Mouse (Mus musculus) limb, embryonic 14.5 days (tissue): ENCODE data around the gene Epc2. TPM values are rescaled to one million over a fixed set of nuclear protein-coding genes. Genes with fewer than 3 reads are reported as not detected.

Experiments
- ATAC-seq: fragments of 200-750 bp; cut with Nextera tagmentation; 2 replicates; pipeline ENCODE4 v1.8.0; 2017; ENCODE audit warnings: low read depth, moderate number of reproducible peaks, moderate TSS enrichment; ENCODE audit not compliant: low FRiP score
- DNase-seq: peaks from one replicate; pipeline ENCODE4 v3.0.0-alpha.2; 2015; ENCODE audit warnings: low spot score
- H3K27ac ChIP-seq: fragments of 300-500 bp; sonication (generic); replicated peaks from 2 replicates; pipeline ENCODE4 v1.5.1; 2014; ENCODE audit warnings: low read depth, mild to moderate bottlenecking, low read length, moderate library complexity, mixed read lengths
- H3K27me3 ChIP-seq: fragments of 300-500 bp; sonication (generic); 2 replicates; pipeline ENCODE4 v1.6.1; 2014; ENCODE audit warnings: low read length, mixed read lengths; ENCODE audit not compliant: control insufficient read depth, insufficient read depth
- H3K36me3 ChIP-seq: fragments of 300-500 bp; sonication (generic); 2 replicates; pipeline ENCODE4 v1.6.1; 2014; ENCODE audit warnings: mild to moderate bottlenecking, low read length, moderate library complexity, mixed read lengths; ENCODE audit not compliant: control insufficient read depth, insufficient read depth
- H3K4me1 ChIP-seq: fragments of 300-500 bp; sonication (generic); 2 replicates; pipeline ENCODE4 v1.6.1; 2014; ENCODE audit warnings: antibody characterized with exemption, low read length, mixed read lengths; ENCODE audit not compliant: control insufficient read depth, insufficient read depth
- H3K4me2 ChIP-seq: fragments of 300-500 bp; sonication (generic); replicated peaks from 2 replicates; pipeline ENCODE4 v1.6.1; 2014; ENCODE audit warnings: low read depth, mild to moderate bottlenecking, low read length, moderate library complexity; ENCODE audit not compliant: severe bottlenecking
- H3K4me3 ChIP-seq: fragments of 300-500 bp; sonication (generic); replicated peaks from 2 replicates; pipeline ENCODE4 v1.5.1; 2014; ENCODE audit warnings: low read length
- H3K9ac ChIP-seq: fragments of 300-500 bp; sonication (generic); 2 replicates; pipeline ENCODE4 v1.6.1; 2014; ENCODE audit warnings: mild to moderate bottlenecking, low read depth, low read length, moderate library complexity; ENCODE audit not compliant: severe bottlenecking
- H3K9me3 ChIP-seq: fragments of 300-500 bp; sonication (generic); 2 replicates; pipeline ENCODE4 v1.6.1; 2016; ENCODE audit warnings: low read length; ENCODE audit not compliant: control insufficient read depth
- POLR2A ChIP-seq: fragments of 200-500 bp; IDR thresholded peaks from 2 replicates; pipeline ENCODE4 v1.8.0; 2012; ENCODE audit warnings: inconsistent platforms, mild to moderate bottlenecking, moderate library complexity, borderline replicate concordance; ENCODE audit not compliant: insufficient read depth, insufficient read length; ENCODE audit errors: extremely low read depth
- WGBS: fragments of 180-500 bp; shearing (Covaris S2); extraction: QIAGEN DNeasy Blood & Tissue Kit; methylation state at CpG from one replicate; pipeline ENCODE4 v1.1.7; 2014; 5-methylcytosine and 5-hydroxymethylcytosine counted together
- polyA plus RNA-seq, 2 experiments: library from polyadenylated mRNA; depleted of rRNA in 1 of 2; stranded (reverse) in 1 of 2; unstranded in 1 of 2; fragments of >200 nt; fragmentation: Nextera tagmentation in 1 of 2; extraction: Ambion mirVana in 1 of 2; gene quantifications; 2 replicates each; pipeline versions ENCODE4 v1.2.1 to v1.2.3; 2012 to 2014

The Epc2 gene
- polyA plus RNA-seq, 2 experiments: 11.5 to 17.8 TPM

- no peak overlapping the region for H3K4me2 ChIP-seq
- 95% methylated on average over 3 of the region's 3 CpGs for WGBS
- ATAC-seq: no peak
Observed at GRCm38 (mm10) chr2:49573282-49573681, 122.0 kb downstream of the Epc2 start.

GRCm38 (mm10) chr2:49580585-49580984, 129.3 kb downstream of the Epc2 start:
- H3K4me3 ChIP-seq: no peak overlapping the region
- no peak for TF ChIP-seq POLR2A
- 85% methylated on average over 3 of the region's 3 CpGs for WGBS
- no peak overlapping the region for H3K4me2 ChIP-seq
- H3K4me1 ChIP-seq: no peaks in the 10 kb centered on the region
- no peak for ATAC-seq
- DNase-seq: no peak
- no peak overlapping the region for H3K27ac ChIP-seq
- no peaks in the 10 kb centered on the region for H3K9me3 ChIP-seq
- H3K36me3 ChIP-seq: no peaks in the 10 kb centered on the region
- H3K9ac ChIP-seq: no peak overlapping the region
- H3K27me3 ChIP-seq: no peaks in the 10 kb centered on the region

More at GRCm38 (mm10) chr2:49573282-49573681, 122.0 kb downstream of the Epc2 start:
- no peaks in the 10 kb centered on the region for H3K27me3 ChIP-seq
- no peaks in the 10 kb centered on the region for H3K36me3 ChIP-seq
- no peak overlapping the region for H3K9ac ChIP-seq
- H3K4me3 ChIP-seq: no peak overlapping the region
- no peak for TF ChIP-seq POLR2A
- no peak overlapping the region for H3K27ac ChIP-seq
- DNase-seq: no peak
- H3K9me3 ChIP-seq: no peaks in the 10 kb centered on the region
- peaks cover 32% of the 10 kb centered on the region for H3K4me1 ChIP-seq

GRCm38 (mm10) chr2:49582546-49582945, 131.3 kb downstream of the Epc2 start:
- Histone ChIP-seq H3K4me3 (no peak overlapping the region), H3K4me1 (no peaks in the 10 kb centered on the region), H3K9me3 (no peaks in the 10 kb centered on the region), H3K36me3 (no peaks in the 10 kb centered on the region), H3K27ac (no peak overlapping the region), H3K27me3 (no peaks in the 10 kb centered on the region), H3K9ac (no peak overlapping the region), H3K4me2 (no peak overlapping the region)
- WGBS: 82% methylated on average over 5 of the region's 5 CpGs
- DNase-seq (no peak), ATAC-seq (no peak)
- TF ChIP-seq POLR2A: no peak

GRCm38 (mm10) chr2:49583311-49583710, 132.0 kb downstream of the Epc2 start:
- no peak for TF ChIP-seq POLR2A
- Histone ChIP-seq H3K4me3 (no peak overlapping the region), H3K27me3 (no peaks in the 10 kb centered on the region), H3K27ac (no peak overlapping the region), H3K9me3 (no peaks in the 10 kb centered on the region), H3K36me3 (no peaks in the 10 kb centered on the region), H3K4me2 (no peak overlapping the region), H3K4me1 (no peaks in the 10 kb centered on the region), H3K9ac (no peak overlapping the region)
- ATAC-seq (no peak), DNase-seq (no peak)
- WGBS: 90% methylated on average over 2 of the region's 2 CpGs

- 48% methylated on average over 5 of the region's 5 CpGs for WGBS
- H3K4me2 ChIP-seq: no peak overlapping the region
- ATAC-seq: no peak
- no peaks in the 10 kb centered on the region for H3K4me1 ChIP-seq
- H3K27ac ChIP-seq: no peak overlapping the region
- no peaks in the 10 kb centered on the region for H3K27me3 ChIP-seq
- TF ChIP-seq POLR2A: no peak
- no peak overlapping the region for H3K9ac ChIP-seq
- no peaks in the 10 kb centered on the region for H3K9me3 ChIP-seq
- no peak overlapping the region for H3K4me3 ChIP-seq
- DNase-seq: no peak
- no peaks in the 10 kb centered on the region for H3K36me3 ChIP-seq
Observed at GRCm38 (mm10) chr2:49590450-49590849, 139.2 kb downstream of the Epc2 start.

GRCm38 (mm10) chr2:49592926-49593325, 141.6 kb downstream of the Epc2 start:
- Histone ChIP-seq H3K27ac (no peak overlapping the region), H3K9me3 (no peaks in the 10 kb centered on the region), H3K27me3 (no peaks in the 10 kb centered on the region), H3K9ac (no peak overlapping the region), H3K4me1 (no peaks in the 10 kb centered on the region), H3K4me2 (no peak overlapping the region), H3K36me3 (no peaks in the 10 kb centered on the region), H3K4me3 (no peak overlapping the region)
- ATAC-seq (no peak), DNase-seq (no peak)
- TF ChIP-seq POLR2A: no peak
